Mouse (Mus musculus) forebrain, embryonic 14.5 days (tissue): Measurements from ENCODE around the gene Ndufs8. TPM values are rescaled to one million over a fixed set of nuclear protein-coding genes. Genes with fewer than 3 reads are reported as not detected.
"Not testable (repeated sequence)": the region's sequence is repeated elsewhere in the genome, so short reads cannot be mapped to it uniquely, and the experiment has no call there.

Experiments used
- ATAC-seq: fragments of 200-750 bp; cut with Nextera tagmentation; 2 replicates; pipeline ENCODE4 v1.8.0; 2017; ENCODE audit warnings: mild to moderate bottlenecking, moderate library complexity
- DNase-seq: peaks from one replicate; pipeline ENCODE4 v3.0.0-alpha.2; 2015; ENCODE audit warnings: low spot score
- H3K27ac ChIP-seq: fragments of 300-500 bp; sonication (generic); 2 replicates; pipeline ENCODE4 v1.5.1; 2014; ENCODE audit warnings: low read depth, mild to moderate bottlenecking, control low read depth, low read length, moderate library complexity
- H3K27me3 ChIP-seq: fragments of 300-500 bp; sonication (generic); replicated peaks from 2 replicates; pipeline ENCODE4 v1.6.1; 2014; ENCODE audit warnings: low read length, control low read depth, mixed read lengths; ENCODE audit not compliant: control insufficient read depth, insufficient read depth
- H3K36me3 ChIP-seq: fragments of 300-500 bp; sonication (generic); 2 replicates; pipeline ENCODE4 v1.6.1; 2014; ENCODE audit warnings: low read length, control low read depth; ENCODE audit not compliant: control insufficient read depth, insufficient read depth
- H3K4me1 ChIP-seq: fragments of 300-500 bp; sonication (generic); 2 replicates; pipeline ENCODE4 v1.6.1; 2014; ENCODE audit warnings: antibody characterized with exemption, low read length, control low read depth; ENCODE audit not compliant: control insufficient read depth, insufficient read depth
- H3K4me2 ChIP-seq: fragments of 300-500 bp; sonication (generic); 2 replicates; pipeline ENCODE4 v1.6.1; 2014; ENCODE audit warnings: mild to moderate bottlenecking, control low read depth, low read length
- H3K4me3 ChIP-seq: fragments of 300-500 bp; sonication (generic); 2 replicates; pipeline ENCODE4 v1.5.1; 2014; ENCODE audit warnings: low read depth, low read length, control low read depth
- H3K9ac ChIP-seq: fragments of 300-500 bp; sonication (generic); 2 replicates; pipeline ENCODE4 v1.6.1; 2014; ENCODE audit warnings: mild to moderate bottlenecking, low read length, control low read depth, moderate library complexity
- H3K9me3 ChIP-seq: fragments of 300-500 bp; sonication (generic); replicated peaks from 2 replicates; pipeline ENCODE4 v1.6.1; 2016; ENCODE audit warnings: low read length, control low read depth, mixed read lengths; ENCODE audit not compliant: control insufficient read depth
- WGBS: fragments of 180-500 bp; shearing (Covaris S2); extraction: QIAGEN DNeasy Blood & Tissue Kit; methylation state at CpG from one replicate; pipeline ENCODE4 v1.1.7; 2014; 5-methylcytosine and 5-hydroxymethylcytosine counted together
- polyA plus RNA-seq: library from polyadenylated mRNA; unstranded; fragments of >200 nt; fragmentation: Nextera tagmentation; extraction: Ambion mirVana; gene quantifications from 2 replicates; pipeline ENCODE4 v1.2.1, GENCODE M21; 2014

Gene Ndufs8
- 243 and 301 TPM in 2 replicates for polyA plus RNA-seq

DNA sequence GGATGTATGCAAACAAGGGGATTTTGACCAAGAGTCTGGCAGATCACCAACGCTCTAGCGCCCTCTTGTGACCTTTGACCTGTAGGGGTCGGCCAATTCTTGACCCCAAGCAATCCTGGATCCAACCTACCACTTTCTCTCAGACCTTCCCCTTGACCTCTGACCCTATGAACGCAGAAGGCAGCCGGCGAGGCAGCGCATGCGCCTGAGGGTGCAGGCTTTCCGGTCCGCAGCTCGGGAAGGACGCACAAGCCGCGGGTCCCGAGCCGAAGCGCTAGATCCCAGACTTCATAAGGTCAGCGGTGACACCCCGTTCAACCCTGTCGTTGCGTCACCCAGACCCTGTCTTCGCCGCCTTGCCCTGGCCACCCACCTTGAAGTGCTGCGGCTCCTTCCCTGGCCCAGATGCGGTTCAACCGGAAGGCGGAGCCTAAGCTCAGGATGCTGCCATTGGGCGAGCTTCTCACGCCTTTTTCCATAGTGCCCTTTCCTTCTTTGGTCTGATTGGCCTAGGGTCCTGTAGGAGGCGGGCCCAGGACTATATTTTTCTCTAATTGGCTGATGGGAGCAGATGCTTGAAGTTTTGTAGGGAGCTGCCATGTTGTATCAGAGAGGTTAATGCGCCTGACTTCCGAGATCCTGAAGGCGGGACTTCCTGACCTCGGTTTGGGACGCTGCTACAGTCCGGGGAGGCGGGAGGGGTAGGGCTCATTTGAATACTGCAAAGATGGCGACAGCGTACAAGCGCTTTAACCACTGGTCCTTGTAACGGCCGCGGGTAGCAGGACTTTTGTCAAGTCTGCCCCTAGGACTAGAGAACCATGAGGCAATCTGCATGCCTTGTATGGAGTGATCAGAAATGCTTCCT lies at the start of gene Ndufs8:
Gene Ndufs8, minus strand, starts transcription at position 438 of the 868 bp plus-strand sequence.
- peaks cover 26% of the 10 kb centered on the region for H3K36me3 ChIP-seq
- DNase-seq (peak; percentile 99), ATAC-seq (peak; percentile 98)
- H3K4me3 ChIP-seq, result peak within 1 kb of the TSS; percentile 59
- under 1% methylated on average over 43 of the region's 43 CpGs for WGBS
- H3K9ac ChIP-seq, result peak within 1 kb of the TSS; percentile 66
- peak within 1 kb of the TSS; percentile 67 for H3K4me2 ChIP-seq
- H3K27me3 ChIP-seq, result no peaks in the 10 kb centered on the region
- no peaks in the 10 kb centered on the region for H3K9me3 ChIP-seq
- H3K27ac ChIP-seq, result peak within 1 kb of the TSS; percentile 64
- peaks cover 10% of the 10 kb centered on the region for H3K4me1 ChIP-seq

DNA sequence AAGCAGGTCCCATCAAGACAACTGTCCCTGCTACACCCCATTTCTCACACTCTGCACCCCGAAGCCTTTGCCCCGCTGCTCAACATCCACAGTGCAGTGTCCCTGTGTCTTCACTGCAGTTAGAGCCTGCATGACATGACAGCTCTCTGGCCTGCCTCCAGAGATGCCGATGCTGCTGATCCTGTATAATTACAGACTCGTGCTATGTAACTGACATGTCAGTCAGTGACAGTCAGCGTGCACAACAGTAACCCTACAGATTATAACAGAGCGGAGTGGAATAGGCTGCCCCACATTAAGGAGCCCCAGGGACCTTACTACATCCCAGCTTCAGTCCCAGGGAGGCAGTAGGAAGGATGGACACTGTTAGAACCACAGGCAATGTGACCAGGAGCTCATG lies 49.2 kb upstream of the Ndufs8 start:
- not testable (repeated sequence) for H3K27ac ChIP-seq, DNase-seq, H3K4me1 ChIP-seq, H3K4me3 ChIP-seq, H3K27me3 ChIP-seq, H3K36me3 ChIP-seq, H3K9me3 ChIP-seq, H3K9ac ChIP-seq, H3K4me2 ChIP-seq
- ATAC-seq, result peak; percentile 46
- WGBS, result 66% methylated on average over 6 of the region's 6 CpGs

DNA sequence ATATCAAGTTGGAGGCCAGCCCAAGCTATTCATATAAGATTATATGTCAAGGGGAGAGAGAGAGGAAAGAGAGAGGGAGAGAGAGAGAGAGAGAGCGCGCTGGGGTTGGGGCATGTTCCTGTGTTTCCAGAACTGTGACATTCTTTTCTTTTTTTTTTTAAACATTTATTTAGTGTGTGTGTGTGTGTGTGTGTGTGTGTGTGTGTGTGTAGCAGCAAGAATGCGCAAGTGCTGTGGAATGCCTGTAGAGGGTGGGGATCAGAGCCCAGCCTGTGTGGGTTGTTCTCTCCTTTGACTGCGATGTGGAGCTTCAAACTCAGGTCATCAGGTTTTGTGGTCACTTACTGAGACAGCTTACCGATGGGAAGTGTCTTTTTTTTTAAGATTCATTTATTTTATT lies 47.6 kb upstream of the Ndufs8 start:
- Histone ChIP-seq H3K27ac (no peak overlapping the region), H3K4me3 (no peak overlapping the region), H3K9me3 (no peaks in the 10 kb centered on the region), H3K4me2 (no peak overlapping the region), H3K4me1 (no peaks in the 10 kb centered on the region), H3K36me3 (no peaks in the 10 kb centered on the region), H3K27me3 (no peaks in the 10 kb centered on the region), H3K9ac (no peak overlapping the region)
- DNase-seq, result no peak
- no peak for ATAC-seq
- WGBS, result 78% methylated on average over 5 of the region's 5 CpGs

DNA sequence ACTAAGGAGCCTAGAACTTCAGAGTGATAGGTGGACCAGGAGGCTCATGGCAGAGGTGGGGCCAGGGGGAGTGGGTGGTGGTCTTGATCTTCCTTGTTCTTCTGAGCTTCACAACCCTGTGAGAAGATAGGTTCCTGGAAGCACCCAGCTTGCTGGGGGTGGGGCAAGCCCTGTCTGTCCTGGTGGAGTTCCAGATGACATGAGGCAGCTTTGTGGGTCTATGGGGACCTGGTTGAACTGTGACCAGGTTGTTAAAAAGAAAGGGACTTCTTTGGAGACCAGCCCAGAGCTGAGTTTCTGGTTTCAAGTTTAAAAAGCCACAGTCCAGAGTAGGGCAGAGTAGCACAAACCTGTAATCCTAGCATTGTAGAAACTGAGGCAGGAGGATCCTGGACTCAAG lies 46.5 kb upstream of the Ndufs8 start:
- no peak for DNase-seq
- no peaks in the 10 kb centered on the region for H3K4me1 ChIP-seq
- H3K36me3 ChIP-seq, result no peaks in the 10 kb centered on the region
- ATAC-seq, result no peak
- no peak overlapping the region for H3K9ac ChIP-seq
- no peaks in the 10 kb centered on the region for H3K27me3 ChIP-seq
- H3K9me3 ChIP-seq, result no peaks in the 10 kb centered on the region
- H3K27ac ChIP-seq, result no peak overlapping the region
- no peak overlapping the region for H3K4me3 ChIP-seq
- H3K4me2 ChIP-seq, result no peak overlapping the region

DNA sequence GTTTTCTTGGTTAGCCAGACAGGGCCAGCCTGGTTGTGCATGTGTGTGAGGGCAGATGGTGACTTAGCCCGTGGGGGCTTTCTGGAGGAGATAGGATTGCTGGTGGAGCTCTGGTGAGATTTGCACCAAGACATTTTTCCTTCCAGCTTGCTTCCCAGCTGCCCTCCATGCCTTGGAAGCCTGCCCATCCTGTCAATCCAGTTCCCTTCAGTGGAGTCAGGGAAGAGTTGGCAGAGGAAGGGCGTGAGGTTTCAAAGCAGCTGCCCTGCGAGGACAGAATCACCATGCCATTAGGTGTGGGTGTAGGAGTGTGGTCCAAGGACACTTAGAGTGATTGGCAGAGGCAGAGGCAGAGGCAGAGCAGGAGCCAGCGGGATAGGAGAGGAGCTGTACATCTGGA lies 45.9 kb upstream of the Ndufs8 start, which contains the start of gene Aldh3b3:
Gene Aldh3b3, plus strand, starts transcription at position 176 of the 400 bp plus-strand sequence.
- no peak within 1 kb of the TSS for H3K27ac ChIP-seq
- H3K36me3 ChIP-seq, result no peaks in the 10 kb centered on the region
- H3K4me3 ChIP-seq, result no peak within 1 kb of the TSS
- no peak within 1 kb of the TSS for H3K4me2 ChIP-seq
- H3K9me3 ChIP-seq, result no peaks in the 10 kb centered on the region
- H3K4me1 ChIP-seq, result no peaks in the 10 kb centered on the region
- ATAC-seq, result no peak
- peak; percentile 46 for DNase-seq
- no peaks in the 10 kb centered on the region for H3K27me3 ChIP-seq
- WGBS, result 63% methylated on average over 4 of the region's 4 CpGs
- H3K9ac ChIP-seq, result no peak within 1 kb of the TSS

DNA sequence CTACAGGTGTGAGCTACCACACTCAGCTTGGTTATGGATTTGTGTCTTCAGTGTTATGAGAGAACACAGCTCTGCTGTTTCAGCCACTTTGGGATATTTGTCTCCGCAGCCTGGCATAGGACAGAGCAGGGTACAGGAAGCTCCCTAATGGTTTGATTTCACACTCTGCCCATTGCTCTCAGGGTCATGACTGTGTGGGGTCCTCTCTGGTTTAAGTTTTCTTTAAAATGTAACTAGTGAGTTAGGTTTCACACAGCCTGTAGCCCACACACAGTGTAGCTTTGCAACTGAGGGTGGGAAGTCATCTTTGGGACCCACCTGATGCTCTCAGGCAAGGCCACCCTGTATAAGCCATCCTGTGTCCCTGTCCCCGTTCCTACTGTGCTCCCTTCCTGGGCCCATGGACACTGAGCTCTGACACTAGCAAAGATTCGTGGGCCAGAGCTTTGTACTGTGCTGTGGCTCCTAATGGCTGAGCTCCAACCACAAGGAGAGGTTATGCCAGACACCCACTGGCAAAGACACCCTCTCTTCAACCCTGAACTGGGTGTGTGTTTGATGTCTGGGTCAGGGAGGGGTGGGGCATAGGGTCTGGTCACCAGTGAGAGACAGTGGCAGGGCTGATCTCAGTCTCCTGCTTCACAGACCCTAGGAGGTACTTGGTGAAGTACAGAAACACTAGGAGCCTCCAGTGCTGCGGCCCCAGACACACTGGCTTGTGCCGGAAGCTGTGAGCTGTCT lies 44.9 kb upstream of the Ndufs8 start:
- not testable (repeated sequence) for H3K9me3 ChIP-seq, H3K4me3 ChIP-seq, H3K36me3 ChIP-seq, DNase-seq, H3K27me3 ChIP-seq, H3K4me2 ChIP-seq, H3K27ac ChIP-seq, H3K9ac ChIP-seq, H3K4me1 ChIP-seq, ATAC-seq
- 81% methylated on average over 5 of the region's 5 CpGs for WGBS

DNA sequence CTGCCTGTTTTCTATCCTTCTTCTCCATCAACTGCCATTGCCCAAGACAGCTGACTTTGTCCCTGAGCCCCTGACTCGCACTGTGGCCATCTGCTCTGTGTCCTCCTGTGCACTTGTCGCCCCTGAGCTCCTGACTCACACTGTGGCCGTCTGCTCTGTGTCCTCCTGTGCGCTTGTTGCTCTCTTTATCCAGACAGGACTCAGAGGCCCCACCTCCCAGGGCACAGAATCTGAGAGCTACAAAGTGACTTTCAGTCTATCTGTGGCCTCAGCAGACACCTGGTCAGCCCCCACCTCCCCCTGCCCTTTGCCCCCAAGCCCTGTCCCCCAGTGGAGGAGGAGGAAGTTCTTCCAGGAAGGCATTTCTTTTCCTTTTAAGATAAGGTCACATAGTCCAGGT lies 43.2 kb upstream of the Ndufs8 start:
- 72% methylated on average over 4 of the region's 4 CpGs for WGBS
- no peak for ATAC-seq
- Histone ChIP-seq H3K27me3 (no peaks in the 10 kb centered on the region), H3K9ac (no peak overlapping the region), H3K9me3 (no peaks in the 10 kb centered on the region), H3K4me3 (no peak overlapping the region), H3K27ac (no peak overlapping the region), H3K4me1 (no peaks in the 10 kb centered on the region), H3K36me3 (no peaks in the 10 kb centered on the region), H3K4me2 (no peak overlapping the region)
- DNase-seq, result no peak

DNA sequence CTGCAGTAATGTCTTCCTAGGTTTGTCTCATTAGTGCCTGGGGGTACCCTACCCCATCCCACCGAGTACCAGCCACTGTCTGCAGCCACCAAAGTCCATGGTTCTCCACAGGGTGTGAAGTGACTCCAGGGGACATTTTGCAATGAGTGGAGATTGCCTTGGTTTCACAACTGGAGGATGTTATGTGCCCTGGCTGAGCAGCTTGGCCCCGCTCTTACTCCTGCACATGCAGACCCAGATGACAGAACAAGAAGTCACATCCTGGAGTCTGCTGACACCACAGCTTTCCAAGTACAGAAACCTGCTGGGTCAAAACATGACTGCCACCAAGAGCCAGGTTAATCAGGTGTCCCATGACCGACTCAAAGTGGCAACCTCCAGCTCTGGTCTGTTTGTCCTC lies 42.5 kb upstream of the Ndufs8 start:
- ATAC-seq (no peak), DNase-seq (no peak)
- H3K9ac ChIP-seq, result no peak overlapping the region
- H3K27ac ChIP-seq, result no peak overlapping the region
- no peak overlapping the region for H3K4me2 ChIP-seq
- H3K36me3 ChIP-seq, result no peaks in the 10 kb centered on the region
- WGBS, result 73% methylated on average over 3 of the region's 3 CpGs
- no peaks in the 10 kb centered on the region for H3K9me3 ChIP-seq
- H3K27me3 ChIP-seq, result no peaks in the 10 kb centered on the region
- no peak overlapping the region for H3K4me3 ChIP-seq
- H3K4me1 ChIP-seq, result no peaks in the 10 kb centered on the region

DNA sequence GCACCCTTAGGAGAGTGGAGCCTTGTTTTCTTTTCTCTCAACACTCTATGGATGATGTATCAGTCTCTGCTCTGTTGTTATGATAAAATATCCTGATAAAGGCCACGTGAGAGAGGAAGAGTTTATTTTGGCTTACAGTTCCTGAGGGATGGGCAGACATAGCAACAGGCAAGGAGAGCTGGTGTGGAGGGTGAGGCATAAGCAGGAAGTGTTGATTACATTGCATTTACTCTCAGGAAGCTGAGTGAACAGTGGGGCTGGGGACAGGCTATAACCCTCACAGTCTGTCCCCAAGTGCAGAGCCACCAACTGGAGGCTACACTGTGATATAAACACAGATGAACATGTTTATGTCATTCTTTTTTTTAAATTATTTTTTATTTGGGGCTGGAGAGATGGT lies 39.5 kb upstream of the Ndufs8 start:
- H3K4me2 ChIP-seq, result no peak overlapping the region
- H3K27ac ChIP-seq, result no peak overlapping the region
- ATAC-seq (no peak), DNase-seq (no peak)
- no peaks in the 10 kb centered on the region for H3K4me1 ChIP-seq
- H3K4me3 ChIP-seq, result no peak overlapping the region
- H3K9ac ChIP-seq, result no peak overlapping the region
- H3K27me3 ChIP-seq, result no peaks in the 10 kb centered on the region
- no peaks in the 10 kb centered on the region for H3K36me3 ChIP-seq
- WGBS, result 61% methylated on average over 1 of the region's 1 CpGs
- H3K9me3 ChIP-seq, result no peaks in the 10 kb centered on the region
